Mouse (Mus musculus) stomach, postnatal 0 days (tissue): ENCODE measurements around the gene Lap3.

Experiments used
- CTCF ChIP-seq: IDR thresholded peaks from 2 replicates; pipeline ENCODE4 v1.5.1; 2016; ENCODE audit warnings: antibody characterized with exemption, low read depth, mild to moderate bottlenecking, moderate library complexity
- EP300 ChIP-seq: optimal IDR thresholded peaks from 2 replicates; pipeline ENCODE3; 2016; ENCODE audit warnings: antibody characterized with exemption

DNA sequence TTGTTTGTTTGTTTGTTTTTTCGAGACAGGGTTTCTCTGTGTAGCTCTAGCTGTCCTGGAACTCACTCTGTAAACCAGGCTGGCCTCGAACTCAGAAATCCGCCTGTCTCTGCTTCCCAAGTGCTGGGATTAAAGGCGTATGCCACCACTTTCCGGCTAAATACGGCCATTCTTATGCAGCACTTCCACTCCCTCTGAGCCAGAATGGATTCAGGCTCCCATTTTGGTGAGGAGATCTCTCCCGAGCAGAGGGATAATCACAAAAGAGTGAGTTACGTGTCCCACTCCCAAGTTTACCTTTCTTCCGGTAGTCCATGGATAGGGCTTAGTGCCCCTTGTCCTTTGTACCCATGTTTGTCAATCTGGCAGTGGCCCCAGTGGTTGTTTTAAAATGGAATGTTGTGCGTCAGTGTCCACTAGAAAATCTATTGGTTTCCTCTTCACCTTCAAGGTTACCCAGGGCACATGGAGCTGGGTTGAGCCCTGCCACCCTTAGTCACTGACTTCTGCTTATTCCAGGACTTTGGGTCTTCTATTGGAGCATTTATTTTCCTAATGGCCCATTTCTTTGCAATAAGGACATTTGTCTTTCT, 22.1 kb downstream of the Lap3 start:
- no peak for TF ChIP-seq CTCF
- TF ChIP-seq EP300: no peak
